Mouse (Mus musculus) lung, postnatal 14 days (tissue): Measurements from ENCODE around the gene Spata1.

Experiments used
- DNase-seq: peaks from one replicate; pipeline ENCODE4 v3.0.0; 2021

Spata1 gene

DNA sequence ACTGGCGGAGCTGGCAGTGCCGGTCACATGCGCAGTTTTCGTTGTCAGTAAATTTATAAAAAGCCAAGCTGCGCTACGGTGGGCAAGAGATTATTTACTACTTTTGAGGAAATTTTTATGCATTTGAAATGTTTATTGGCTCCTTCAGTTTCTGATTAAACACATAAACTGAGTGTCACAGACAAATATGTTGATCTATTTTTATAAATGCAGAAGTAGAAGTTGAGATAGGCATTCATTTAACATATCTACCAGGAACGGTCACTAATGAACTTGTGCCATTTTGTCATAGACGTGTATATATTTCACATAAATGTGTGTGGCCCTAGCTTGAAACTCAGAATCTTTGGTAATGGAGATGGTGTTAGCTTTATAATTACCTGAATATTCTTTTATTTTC is 81.7 kb downstream of the Spata1 start:
- no peak for DNase-seq

- no peak for DNase-seq
Measured at GRCm38 (mm10) chr3:146414555-146414954, 85.0 kb downstream of the Spata1 start.

GRCm38 (mm10) chr3:146413992-146414391 is 85.6 kb downstream of the Spata1 start:
- no peak for DNase-seq

DNA sequence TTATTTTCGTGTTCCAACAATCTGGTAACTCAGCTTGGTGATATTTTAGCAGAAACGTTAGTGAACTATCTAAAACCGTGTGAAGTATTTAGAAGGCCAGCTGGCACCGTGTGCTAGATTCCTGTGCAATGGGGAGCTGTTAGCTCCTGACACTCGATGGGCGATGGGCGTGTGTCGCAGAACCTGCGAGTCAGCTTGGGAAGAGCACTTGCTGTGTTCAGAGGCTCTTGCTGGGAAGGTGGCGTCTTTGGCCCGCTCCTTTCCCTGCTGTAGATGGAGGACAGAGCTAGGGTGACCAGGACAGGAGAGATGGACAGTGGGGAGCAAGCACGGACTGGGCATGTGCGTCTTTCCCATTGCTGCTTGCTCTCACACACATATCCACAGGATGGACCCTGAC is 86.5 kb downstream of the Spata1 start:
- no peak for DNase-seq

- DNase-seq: no peak
Measured at GRCm38 (mm10) chr3:146412480-146412879, 87.1 kb downstream of the Spata1 start.

GRCm38 (mm10) chr3:146412008-146412407 is 87.5 kb downstream of the Spata1 start:
- no peak for DNase-seq

DNA sequence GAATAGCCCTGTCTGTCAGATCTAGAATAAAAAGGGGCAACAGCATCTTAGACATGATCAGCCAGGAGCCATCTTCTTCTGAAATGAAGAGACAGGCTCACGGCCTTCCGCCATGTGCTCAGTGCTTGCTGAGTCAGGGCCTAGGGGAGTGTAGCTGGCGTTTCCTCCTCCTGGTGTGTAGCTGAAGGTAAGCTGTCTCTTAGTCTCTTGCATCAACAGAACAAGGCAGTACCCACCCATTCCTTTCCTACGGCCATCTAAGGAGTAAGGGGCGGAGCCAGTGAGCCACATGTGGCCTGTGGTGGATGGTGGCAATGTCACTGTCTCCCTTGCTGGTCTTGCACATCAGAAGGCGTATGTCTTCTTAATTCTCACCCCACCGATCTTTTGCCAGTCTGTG is 89.4 kb downstream of the Spata1 start:
- DNase-seq: no peak
